Mouse (Mus musculus) left cerebral cortex, postnatal 25 days (tissue): Measurements from ENCODE around the gene Pgap3. TPM values are rescaled to one million over a fixed set of nuclear protein-coding genes. Genes with fewer than 3 reads are reported as not detected.
"Not testable (repeated sequence)": the region's sequence is repeated elsewhere in the genome, so short reads cannot be mapped to it uniquely, and the experiment has no call there.

Source experiments
- DNase-seq, 2 experiments: peaks; one replicate each; pipeline ENCODE4 v3.0.0; 2022; ENCODE audit warnings: low spot score in 2 of 2, mixed read lengths in 1 of 2
- intact Hi-C: fragments of 180-260 bp; cut with DNase I; formaldehyde crosslinking; loops from one replicate; pipeline ENCODE4 v1.15.1; 2025
- total RNA-seq, 2 experiments: library from RNA; stranded (reverse); gene quantifications; 2 replicates each; pipeline ENCODE4 v1.2.3; 2021

The Pgap3 gene
- total RNA-seq, 2 experiments from 2014 or later = 10.1 to 11.3 TPM

- intact Hi-C loops = no loop called here
- peak in 1 of 2 experiments; percentile 49 for DNase-seq
Observed at GRCm38 (mm10) chr11:98384721-98385637, 15.3 kb downstream of the Pgap3 start.

GRCm38 (mm10) chr11:98384216-98384615 lies 16.1 kb downstream of the Pgap3 start:
- DNase-seq = no peak
- intact Hi-C loops = no loop called here

- peak in 1 of 2 experiments; percentile 46 for DNase-seq
- intact Hi-C loops = no loop called here
Observed at GRCm38 (mm10) chr11:98383261-98384030, 16.8 kb downstream of the Pgap3 start, which contains the start of gene Tcap. Gene Tcap, plus strand, starts transcription at chr11:98383811.

- DNase-seq, intact Hi-C loops: not testable (repeated sequence)
Observed at GRCm38 (mm10) chr11:98382405-98382804, 17.9 kb downstream of the Pgap3 start.

GRCm38 (mm10) chr11:98381651-98382050 lies 18.6 kb downstream of the Pgap3 start:
- no peak for DNase-seq
- intact Hi-C loops = no loop called here

- no peak for DNase-seq
- intact Hi-C loops = no loop called here
Observed at GRCm38 (mm10) chr11:98380106-98380505, 20.2 kb downstream of the Pgap3 start.

GRCm38 (mm10) chr11:98379379-98379778 lies 20.9 kb downstream of the Pgap3 start:
- no peak for DNase-seq
- intact Hi-C loops = no loop called here

- DNase-seq = no peak
Observed at GRCm38 (mm10) chr11:98377787-98378186, 22.5 kb downstream of the Pgap3 start.

GRCm38 (mm10) chr11:98376756-98377155 lies 23.5 kb downstream of the Pgap3 start:
- no peak for DNase-seq

More at GRCm38 (mm10) chr11:98377787-98378186, 22.5 kb downstream of the Pgap3 start:
- intact Hi-C loops = no loop called here

GRCm38 (mm10) chr11:98374266-98374665 lies 26.0 kb downstream of the Pgap3 start:
- DNase-seq = no peak
- intact Hi-C loops = no loop called here

More at GRCm38 (mm10) chr11:98376756-98377155, 23.5 kb downstream of the Pgap3 start:
- intact Hi-C loops = no loop called here

GRCm38 (mm10) chr11:98373244-98373643 lies 27.0 kb downstream of the Pgap3 start:
- DNase-seq = no peak
- intact Hi-C loops = loop anchor here (2.0 kb wide), 1 partner anchor 30 kb away; no protein-coding TSS in a partner anchor

- intact Hi-C loops = loop anchor here (2.0 kb wide), 1 partner anchor 30 kb away; no protein-coding TSS in a partner anchor
- peak in 1 of 2 experiments; percentile 62 for DNase-seq
Observed at GRCm38 (mm10) chr11:98372406-98372805, 27.9 kb downstream of the Pgap3 start.

GRCm38 (mm10) chr11:98371556-98372240 lies 28.6 kb downstream of the Pgap3 start:
- intact Hi-C loops = loop anchor here (2.0 kb wide), 1 partner anchor 29 kb away; no protein-coding TSS in a partner anchor
- no peak for DNase-seq

- intact Hi-C loops = no loop called here
Observed at GRCm38 (mm10) chr11:98370588-98370987, 29.7 kb downstream of the Pgap3 start.

GRCm38 (mm10) chr11:98369337-98369736 lies 31.0 kb downstream of the Pgap3 start:
- DNase-seq = peak in 1 of 2 experiments; percentile 68
- intact Hi-C loops = no loop called here

More at GRCm38 (mm10) chr11:98370588-98370987, 29.7 kb downstream of the Pgap3 start:
- no peak for DNase-seq

- intact Hi-C loops = no loop called here
- DNase-seq = no peak
Observed at GRCm38 (mm10) chr11:98367863-98368186, 32.5 kb downstream of the Pgap3 start.

- peak in 1 of 2 experiments; percentile 82 for DNase-seq
- intact Hi-C loops = no loop called here
Observed at GRCm38 (mm10) chr11:98367171-98367862, 33.0 kb downstream of the Pgap3 start.

- no peak for DNase-seq
- intact Hi-C loops = no loop called here
Observed at GRCm38 (mm10) chr11:98366290-98366689, 34.0 kb downstream of the Pgap3 start.

GRCm38 (mm10) chr11:98364410-98364809 lies 35.9 kb downstream of the Pgap3 start:
- no peak for DNase-seq
- intact Hi-C loops = no loop called here
